Mouse (Mus musculus) neural tube, embryonic 14.5 days (tissue): ENCODE measurements at regions not wholly inside any gene's neighbourhood (a gene's known extent, or its start where the extent isn't known, plus 50 kb on each side); places are given as distances from the start of the nearest gene placed in this dataset.

Experiments used
- ATAC-seq: fragments of 200-750 bp; cut with Nextera tagmentation; 2 replicates; pipeline ENCODE4 v1.8.0; 2017; ENCODE audit warnings: low read depth, mild to moderate bottlenecking, moderate TSS enrichment, moderate library complexity
- H3K27ac ChIP-seq: fragments of 300-500 bp; sonication (generic); 2 replicates; pipeline ENCODE4 v1.5.1; 2014; ENCODE audit warnings: low read depth, mild to moderate bottlenecking, control low read depth, low read length, moderate library complexity, mixed read lengths
- H3K27me3 ChIP-seq: fragments of 300-500 bp; sonication (generic); 2 replicates; pipeline ENCODE4 v1.6.1; 2014; ENCODE audit warnings: low read length; ENCODE audit not compliant: control insufficient read depth, insufficient read depth
- H3K36me3 ChIP-seq: fragments of 300-500 bp; sonication (generic); 2 replicates; pipeline ENCODE4 v1.6.1; 2014; ENCODE audit warnings: low read length, mixed read lengths; ENCODE audit not compliant: control insufficient read depth, insufficient read depth
- H3K4me1 ChIP-seq: fragments of 300-500 bp; sonication (generic); 2 replicates; pipeline ENCODE4 v1.6.1; 2014; ENCODE audit warnings: low read length; ENCODE audit not compliant: control insufficient read depth, insufficient read depth
- H3K4me2 ChIP-seq: fragments of 300-500 bp; sonication (generic); 2 replicates; pipeline ENCODE4 v1.6.1; 2014; ENCODE audit warnings: mild to moderate bottlenecking, low read depth, low read length, control low read depth
- H3K4me3 ChIP-seq: fragments of 300-500 bp; sonication (generic); 2 replicates; pipeline ENCODE4 v1.5.1; 2014; ENCODE audit warnings: low read depth, low read length, control low read depth, mixed read lengths
- H3K9ac ChIP-seq: fragments of 300-500 bp; sonication (generic); replicated peaks from 2 replicates; pipeline ENCODE4 v1.6.1; 2014; ENCODE audit warnings: low read depth, mild to moderate bottlenecking, control low read depth, low read length, mixed read lengths
- H3K9me3 ChIP-seq: fragments of 300-500 bp; sonication (generic); 2 replicates; pipeline ENCODE4 v1.6.1; 2016; ENCODE audit warnings: low read length; ENCODE audit not compliant: control insufficient read depth
- WGBS: fragments of 180-500 bp; shearing (Covaris S2); extraction: QIAGEN DNeasy Blood & Tissue Kit; methylation state at CpG from one replicate; pipeline ENCODE4 v1.1.7; 2014; 5-methylcytosine and 5-hydroxymethylcytosine counted together

DNA sequence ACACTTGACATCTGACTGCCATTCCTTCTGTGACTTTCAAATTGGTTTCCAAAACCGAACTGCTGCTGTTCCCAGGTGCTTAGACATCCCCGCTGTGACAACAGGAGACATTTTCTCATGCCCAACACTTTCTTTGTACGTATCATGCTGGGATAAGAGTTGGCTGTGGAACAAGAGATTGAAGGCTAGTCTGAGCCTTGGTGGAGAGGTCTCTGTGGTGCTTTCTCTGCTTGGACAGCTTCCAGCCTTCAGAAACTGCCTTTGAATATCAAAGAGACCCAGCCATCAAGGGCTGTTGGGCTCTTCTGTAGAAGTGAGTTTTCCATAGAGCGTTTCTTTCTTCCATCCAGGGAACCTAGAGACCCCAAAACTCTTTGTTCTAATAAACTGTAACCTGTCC lies 144.8 kb upstream of the Tmtc1 start:
- Histone ChIP-seq H3K4me1 (no peaks in the 10 kb centered on the region), H3K9ac (no peak overlapping the region), H3K4me2 (no peak overlapping the region), H3K36me3 (no peaks in the 10 kb centered on the region), H3K9me3 (no peaks in the 10 kb centered on the region), H3K27ac (no peak overlapping the region), H3K4me3 (no peak overlapping the region), H3K27me3 (no peaks in the 10 kb centered on the region)
- no peak for ATAC-seq
- 68% methylated on average over 4 of the region's 4 CpGs for WGBS

DNA sequence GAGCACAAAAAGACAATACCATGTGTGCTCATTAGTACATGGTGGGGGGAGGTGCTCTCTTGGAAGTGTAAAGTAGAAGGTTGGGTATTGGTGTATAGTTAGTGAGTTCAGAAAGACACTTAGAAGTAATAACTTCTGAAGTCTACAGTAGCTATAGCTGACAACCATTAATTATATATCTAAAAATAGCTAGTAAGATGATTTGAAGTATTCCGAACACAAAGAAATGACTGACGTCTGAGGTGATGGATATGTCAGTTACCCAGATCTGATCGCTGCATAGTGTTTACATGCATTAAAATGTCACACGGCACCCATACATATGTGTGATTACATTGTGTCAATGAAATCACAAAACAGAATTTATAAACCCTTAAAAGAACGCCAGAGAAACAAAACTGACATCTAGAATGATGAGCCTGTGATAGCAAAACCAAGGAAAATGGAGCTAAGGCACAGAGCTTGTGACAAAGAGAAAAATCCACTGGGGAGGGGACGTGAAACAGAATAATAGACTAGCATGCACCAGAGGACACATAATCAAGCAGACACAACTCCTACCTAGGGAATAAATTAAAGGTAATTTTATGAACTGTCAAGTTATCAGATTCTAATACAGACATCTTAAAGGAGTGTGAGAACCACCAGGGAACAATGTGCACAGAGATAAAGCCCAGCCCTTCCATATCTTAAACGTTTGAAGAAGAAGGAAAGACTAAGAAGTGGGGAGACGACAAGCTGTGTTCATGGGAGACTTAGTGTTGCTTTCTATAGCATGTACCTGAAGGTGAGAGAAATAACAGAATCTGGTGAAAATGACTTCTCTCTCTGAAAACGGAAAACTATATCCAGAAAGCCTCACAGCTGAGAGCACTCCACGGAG lies 142.5 kb upstream of the Tmtc1 start:
- H3K27me3 ChIP-seq: no peaks in the 10 kb centered on the region
- no peak overlapping the region for H3K9ac ChIP-seq
- no peak overlapping the region for H3K27ac ChIP-seq
- no peaks in the 10 kb centered on the region for H3K9me3 ChIP-seq
- ATAC-seq: no peak
- WGBS: 73% methylated on average over 10 of the region's 10 CpGs
- H3K4me1 ChIP-seq: no peaks in the 10 kb centered on the region
- H3K36me3 ChIP-seq: no peaks in the 10 kb centered on the region
- no peak overlapping the region for H3K4me2 ChIP-seq
- H3K4me3 ChIP-seq: no peak overlapping the region

DNA sequence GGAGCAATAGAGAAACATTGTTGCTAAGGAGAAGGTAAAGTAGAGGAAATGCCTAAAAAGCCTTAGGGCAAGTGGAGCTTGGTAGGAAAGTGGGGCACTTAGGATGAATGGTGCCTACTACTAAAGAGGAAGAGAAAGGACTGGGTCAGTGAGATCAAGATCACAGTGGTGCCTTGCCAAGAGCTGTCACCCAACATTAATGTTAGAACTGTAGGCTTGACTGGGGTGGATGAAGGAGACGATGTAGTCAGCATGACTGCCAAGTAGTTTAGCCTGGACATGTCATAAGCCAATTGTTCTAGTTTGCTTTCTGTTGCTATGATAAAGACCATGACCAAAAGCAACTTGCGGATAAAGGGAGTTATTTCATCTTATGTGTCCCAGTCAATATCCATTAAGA lies 139.9 kb upstream of the Tmtc1 start:
- WGBS: 87% methylated on average over 2 of the region's 2 CpGs
- Histone ChIP-seq H3K4me3 (no peak overlapping the region), H3K4me2 (no peak overlapping the region), H3K9ac (no peak overlapping the region), H3K9me3 (no peaks in the 10 kb centered on the region), H3K4me1 (peaks cover under 1% of the 10 kb centered on the region; the same call in 1 of the 2 replicates), H3K27ac (no peak overlapping the region), H3K36me3 (no peaks in the 10 kb centered on the region), H3K27me3 (no peaks in the 10 kb centered on the region)
- no peak for ATAC-seq

DNA sequence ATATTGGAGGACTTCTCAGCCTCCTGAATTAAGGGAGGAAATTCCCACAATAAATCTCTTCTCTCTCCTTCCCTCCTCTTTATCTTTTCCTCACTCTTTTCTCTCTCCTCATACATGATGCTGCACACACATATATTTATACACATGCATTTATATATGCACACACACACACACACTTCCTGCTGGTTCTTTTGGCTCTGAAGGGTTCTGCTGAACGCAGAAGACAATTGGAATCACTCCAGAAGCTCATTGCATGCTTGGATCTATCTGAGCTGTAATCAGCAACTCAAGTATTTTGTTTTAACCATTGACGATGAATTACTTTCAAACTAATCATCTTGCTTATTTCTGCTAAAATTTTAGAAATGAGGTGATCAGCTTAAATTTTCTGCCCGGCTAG lies 134.1 kb upstream of the Tmtc1 start:
- H3K36me3 ChIP-seq: no peaks in the 10 kb centered on the region
- H3K27ac ChIP-seq: no peak overlapping the region
- 46% methylated on average over 3 of the region's 3 CpGs for WGBS
- H3K4me3 ChIP-seq: no peak overlapping the region
- no peak overlapping the region for H3K9ac ChIP-seq
- no peak overlapping the region for H3K4me2 ChIP-seq
- no peak for ATAC-seq
- no peaks in the 10 kb centered on the region for H3K27me3 ChIP-seq
- H3K4me1 ChIP-seq: peaks cover 3% of the 10 kb centered on the region; the same call in 1 of the 2 replicates
- H3K9me3 ChIP-seq: no peaks in the 10 kb centered on the region

DNA sequence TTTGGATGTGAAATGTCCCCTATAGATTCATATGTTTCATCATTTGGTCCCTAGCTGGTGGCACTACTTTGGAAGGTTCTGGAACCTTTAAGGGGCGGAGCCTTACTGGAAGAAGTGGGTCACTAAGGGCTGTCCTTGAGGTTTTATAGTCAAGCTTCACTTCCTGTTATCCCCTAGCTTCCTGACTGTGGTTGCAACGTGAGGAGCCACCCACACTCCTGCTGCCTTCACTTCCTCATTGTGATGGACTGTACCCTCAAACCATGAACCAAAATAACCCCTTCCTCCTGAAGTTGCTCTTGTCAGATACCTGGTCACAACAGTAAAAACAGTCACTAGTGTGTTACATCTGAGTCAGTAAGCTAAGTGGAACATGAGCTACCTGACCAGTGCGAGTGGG lies 133.5 kb upstream of the Tmtc1 start:
- H3K4me3 ChIP-seq: no peak overlapping the region
- H3K27me3 ChIP-seq: no peaks in the 10 kb centered on the region
- no peaks in the 10 kb centered on the region for H3K36me3 ChIP-seq
- ATAC-seq: no peak
- WGBS: 81% methylated on average over 3 of the region's 3 CpGs
- H3K9ac ChIP-seq: no peak overlapping the region
- no peak overlapping the region for H3K27ac ChIP-seq
- H3K4me1 ChIP-seq: peaks cover 3% of the 10 kb centered on the region; the same call in 1 of the 2 replicates
- H3K4me2 ChIP-seq: no peak overlapping the region
- no peaks in the 10 kb centered on the region for H3K9me3 ChIP-seq

DNA sequence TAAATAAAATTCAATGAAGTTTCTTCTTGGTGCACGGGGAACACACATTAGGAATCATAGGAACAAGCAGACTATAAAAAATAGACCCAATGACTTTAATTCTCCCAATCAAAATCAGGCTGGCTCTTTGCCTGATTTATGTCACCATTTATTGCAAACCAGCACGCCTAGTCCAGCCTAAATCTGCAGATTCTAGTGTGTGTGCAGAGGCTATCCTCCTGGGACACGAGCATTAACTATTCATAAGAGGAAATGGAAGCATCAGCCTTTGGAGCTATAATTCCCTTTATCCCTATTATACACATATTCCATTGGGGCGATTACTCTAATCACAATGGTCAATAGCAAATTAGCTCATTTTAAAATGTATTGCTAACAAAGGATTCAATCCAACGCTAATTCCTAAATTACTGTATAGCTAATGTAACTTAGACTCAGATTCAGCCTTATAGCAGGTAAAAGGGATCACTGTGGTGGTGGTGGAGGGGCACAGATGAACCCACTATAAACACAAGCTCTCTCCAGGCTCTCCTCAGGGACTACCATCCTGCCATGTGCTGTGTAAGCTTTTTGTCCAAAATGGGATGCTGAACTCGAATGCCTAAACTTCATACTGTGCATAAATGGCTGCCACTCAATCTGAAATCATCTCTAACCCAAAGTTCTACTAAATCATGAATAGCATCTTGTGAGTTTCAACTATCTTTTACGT lies 130.7 kb upstream of the Tmtc1 start:
- Histone ChIP-seq H3K27ac (no peak overlapping the region), H3K36me3 (no peaks in the 10 kb centered on the region), H3K4me3 (no peak overlapping the region), H3K9me3 (no peaks in the 10 kb centered on the region), H3K27me3 (no peaks in the 10 kb centered on the region), H3K4me2 (no peak overlapping the region), H3K9ac (no peak overlapping the region), H3K4me1 (peaks cover 3% of the 10 kb centered on the region; the same call in 1 of the 2 replicates)
- 55% methylated on average over 7 of the region's 7 CpGs for WGBS
- peak; percentile 65; the same call in 1 of the 2 replicates for ATAC-seq

DNA sequence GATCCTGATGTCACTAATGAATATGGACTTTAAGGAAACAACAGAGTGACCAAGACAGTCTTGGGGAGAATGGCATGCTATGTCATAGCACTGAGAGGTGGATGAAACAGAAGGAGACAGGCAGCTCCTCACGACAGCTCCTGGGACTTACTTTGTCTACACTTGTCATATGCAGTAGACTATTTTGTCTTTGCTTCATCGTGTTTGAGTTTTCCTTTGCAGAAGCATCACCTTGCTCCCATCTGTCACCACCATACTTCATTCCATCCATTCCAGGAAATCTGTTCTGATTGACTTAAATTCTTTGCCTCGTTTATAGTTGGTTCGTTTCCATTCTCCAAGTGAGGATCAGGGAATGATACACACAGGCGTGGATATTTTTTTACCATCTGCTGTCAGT lies 128.0 kb upstream of the Tmtc1 start:
- Histone ChIP-seq H3K4me1 (no peaks in the 10 kb centered on the region), H3K9ac (no peak overlapping the region), H3K27me3 (no peaks in the 10 kb centered on the region), H3K4me3 (no peak overlapping the region), H3K27ac (no peak overlapping the region), H3K36me3 (no peaks in the 10 kb centered on the region), H3K9me3 (no peaks in the 10 kb centered on the region), H3K4me2 (no peak overlapping the region)
- 81% methylated on average over 5 of the region's 5 CpGs for WGBS
- ATAC-seq: no peak

DNA sequence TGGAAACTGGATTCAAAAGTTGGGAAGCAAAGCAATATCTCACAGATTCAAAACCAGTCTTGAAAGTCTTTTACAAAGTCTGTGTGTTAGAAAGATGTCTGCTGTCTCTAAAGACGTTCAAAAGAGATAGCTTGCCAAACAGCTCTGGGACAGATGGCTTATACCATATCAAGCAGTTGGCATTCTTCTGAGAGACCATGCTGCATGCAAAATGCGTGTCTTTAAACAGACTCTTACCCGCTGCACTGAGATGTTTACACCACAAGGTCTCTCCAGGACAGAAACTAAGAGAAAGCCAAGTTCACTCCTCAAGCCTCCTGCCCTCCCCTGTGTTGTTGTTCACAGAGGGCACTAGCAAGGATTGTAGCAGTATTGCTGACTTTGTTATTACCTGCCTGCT lies 127.5 kb upstream of the Tmtc1 start:
- Histone ChIP-seq H3K27ac (no peak overlapping the region), H3K9me3 (no peaks in the 10 kb centered on the region), H3K4me2 (no peak overlapping the region), H3K4me3 (no peak overlapping the region), H3K9ac (no peak overlapping the region), H3K36me3 (no peaks in the 10 kb centered on the region), H3K27me3 (no peaks in the 10 kb centered on the region), H3K4me1 (no peaks in the 10 kb centered on the region)
- 73% methylated on average over 3 of the region's 3 CpGs for WGBS
- ATAC-seq: no peak

DNA sequence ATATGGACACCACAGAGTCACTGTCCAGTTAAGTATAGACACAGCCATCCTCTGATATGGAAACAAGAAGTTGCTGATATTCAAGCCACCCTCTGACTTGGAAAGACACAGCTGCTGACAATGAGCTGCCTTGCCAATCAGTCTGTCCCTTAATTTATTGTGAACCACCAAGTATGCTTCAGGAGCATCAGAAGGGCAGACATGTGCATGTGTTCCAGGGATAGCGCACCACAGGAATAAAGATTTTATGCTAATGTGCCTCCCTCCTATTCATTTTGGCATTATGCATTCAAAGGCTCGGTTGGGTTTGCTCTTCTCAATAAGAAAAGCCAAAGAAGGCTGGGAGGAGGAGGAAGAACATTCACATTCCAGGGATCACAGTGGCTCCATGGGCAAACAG lies 120.0 kb upstream of the Tmtc1 start:
- H3K9me3 ChIP-seq: no peaks in the 10 kb centered on the region
- WGBS: 31% methylated on average over 2 of the region's 2 CpGs
- no peak overlapping the region for H3K9ac ChIP-seq
- no peak overlapping the region for H3K4me2 ChIP-seq
- H3K36me3 ChIP-seq: no peaks in the 10 kb centered on the region
- no peaks in the 10 kb centered on the region for H3K4me1 ChIP-seq
- H3K27me3 ChIP-seq: no peaks in the 10 kb centered on the region
- H3K27ac ChIP-seq: no peak overlapping the region
- no peak overlapping the region for H3K4me3 ChIP-seq
- no peak for ATAC-seq
